Comparison of ENCODE assay signal across 26 mouse cellular contexts in genomic region chr19:57764576-57765371, GRCm38 (mm10).
"Had no signal": no experiment of that assay in that cellular context is flagged by ENCODE, and none has a peak within 500 bp of the region (broad histone marks: within the 10 kb centered on the region; RNA-seq: fewer than 3 reads in every experiment).

No protein-coding gene starts in this region.

- ATAC-seq: hindbrain, embryonic 16.5 days; inflammation-experienced regulatory T-cells, adult 6 months; intestine, embryonic 15.5 days; intestine, postnatal 0 days; liver, embryonic 12.5 days had no signal

- H3K4me3 ChIP-seq: gastrocnemius, adult 2 months; heart, embryonic 10.5 days; heart, embryonic 12.5 days; hindbrain, embryonic 10.5 days; hindbrain, embryonic 12.5 days; intestine, embryonic 15.5 days; limb, embryonic 13.5 days; limb, embryonic 15.5 days; liver, embryonic 12.5 days had no signal

- H3K4me1 ChIP-seq: hindbrain, embryonic 10.5 days; hindbrain, embryonic 12.5 days; intestine, embryonic 15.5 days; limb, embryonic 13.5 days; limb, embryonic 15.5 days had no signal

- DNase-seq: gastrocnemius, adult 2 months; gastrocnemius, postnatal 10 days; gastrocnemius, postnatal 25 days; heart, adult 18-20 months; heart, postnatal 10 days; heart, postnatal 4 days; kidney, adult 18-20 months; kidney, adult 8-10 months; kidney, postnatal 10 days; kidney, postnatal 25 days; kidney, postnatal 4 days; layer of hippocampus, adult 9-11 months; layer of hippocampus, postnatal 36 days; left cerebral cortex, postnatal 4 days had no signal

- H3K9me3 ChIP-seq: heart, embryonic 10.5 days; heart, embryonic 12.5 days; hindbrain, embryonic 10.5 days; hindbrain, embryonic 12.5 days; intestine, embryonic 15.5 days; limb, embryonic 13.5 days; limb, embryonic 15.5 days; liver, embryonic 12.5 days had no signal

- H3K9ac ChIP-seq: heart, embryonic 12.5 days; hindbrain, embryonic 12.5 days; hindbrain, embryonic 14.5 days; intestine, embryonic 15.5 days; limb, embryonic 13.5 days; limb, embryonic 15.5 days; liver, embryonic 12.5 days had no signal

- H3K27me3 ChIP-seq: heart, embryonic 12.5 days; hindbrain, embryonic 12.5 days; intestine, embryonic 15.5 days; limb, embryonic 13.5 days; limb, embryonic 15.5 days; liver, embryonic 12.5 days had no signal

- H3K27ac ChIP-seq: gastrocnemius, adult 2 months; heart, embryonic 10.5 days; hindbrain, embryonic 10.5 days; hindbrain, embryonic 12.5 days; hindbrain, embryonic 14.5 days; intestine, embryonic 15.5 days; limb, embryonic 13.5 days; limb, embryonic 15.5 days; liver, embryonic 12.5 days had no signal

- H3K4me2 ChIP-seq: heart, embryonic 12.5 days; hindbrain, embryonic 12.5 days; hindbrain, embryonic 14.5 days; intestine, embryonic 15.5 days; limb, embryonic 13.5 days; limb, embryonic 15.5 days; liver, embryonic 12.5 days had no signal

- H3K36me3 ChIP-seq: liver, embryonic 12.5 days had no signal
